Mouse (Mus musculus) gastrocnemius, postnatal 4 days (tissue): ENCODE measurements around the gene Atp1a2. TPM values are rescaled to one million over a fixed set of nuclear protein-coding genes. Genes with fewer than 3 reads are reported as not detected.
"Not testable (repeated sequence)": the region's sequence is repeated elsewhere in the genome, so short reads cannot be mapped to it uniquely, and the experiment has no call there.

ENCODE experiments used
- DNase-seq, 2 experiments: peaks; one replicate each; pipeline ENCODE4 v3.0.0; 2021 to 2022; ENCODE audit warnings: low spot score in 2 of 2, mixed read lengths in 2 of 2
- total RNA-seq, 2 experiments: library from RNA; stranded (reverse); gene quantifications; 2 replicates each; pipeline ENCODE4 v1.2.3; 2021

The Atp1a2 gene
- total RNA-seq, 2 experiments from 2014 or later: 454 to 465 TPM

GRCm38 (mm10) chr1:172278328-172278727, 19.5 kb downstream of the Atp1a2 start:
- no peak for DNase-seq

- no peak for DNase-seq
These were observed 20.7 kb downstream of the Atp1a2 start for GRCm38 (mm10) chr1:172277172-172277571.

- DNase-seq: no peak
These were observed 23.3 kb downstream of the Atp1a2 start for GRCm38 (mm10) chr1:172274547-172274946.

GRCm38 (mm10) chr1:172274116-172274515, 23.7 kb downstream of the Atp1a2 start:
- DNase-seq: no peak

- no peak for DNase-seq
These were observed 24.5 kb downstream of the Atp1a2 start for GRCm38 (mm10) chr1:172273386-172273785.

- DNase-seq: no peak
These were observed 26.1 kb downstream of the Atp1a2 start for GRCm38 (mm10) chr1:172271765-172272164.

- DNase-seq: no peak
These were observed 26.7 kb downstream of the Atp1a2 start for GRCm38 (mm10) chr1:172271208-172271607.

GRCm38 (mm10) chr1:172261477-172262078, 36.3 kb downstream of the Atp1a2 start, which contains the start of gene Igsf8:
Igsf8 (plus strand) TSS chr1:172261641.
- no peak for DNase-seq

GRCm38 (mm10) chr1:172258314-172258713, 39.5 kb downstream of the Atp1a2 start, which contains the start of gene Atp1a4:
Atp1a4 (minus strand) TSS chr1:172258414.
- DNase-seq: no peak

- peak in 1 of 2 experiments; percentile 27 for DNase-seq
These were observed 50.2 kb downstream of the Atp1a2 start for GRCm38 (mm10) chr1:172247679-172248078.

GRCm38 (mm10) chr1:172247216-172247615, 50.6 kb downstream of the Atp1a2 start:
- DNase-seq: no peak

GRCm38 (mm10) chr1:172244645-172245044, 53.2 kb downstream of the Atp1a2 start:
- DNase-seq: not testable (repeated sequence)

GRCm38 (mm10) chr1:172243547-172244205, 54.2 kb downstream of the Atp1a2 start:
- peak in 1 of 2 experiments; percentile 38 for DNase-seq

- DNase-seq: no peak
These were observed 55.5 kb downstream of the Atp1a2 start for GRCm38 (mm10) chr1:172242401-172242800.

GRCm38 (mm10) chr1:172240945-172241708, 56.7 kb downstream of the Atp1a2 start:
- DNase-seq: no peak

GRCm38 (mm10) chr1:172229215-172229614, 68.6 kb downstream of the Atp1a2 start:
- no peak for DNase-seq

- DNase-seq: no peak
These were observed 69.7 kb downstream of the Atp1a2 start for GRCm38 (mm10) chr1:172228209-172228608.

Other genes starting within 250 kb of the Atp1a2 start
- not detected for gene Nhlh1, start 240.5 kb downstream of the Atp1a2 start, total RNA-seq
- 100 to 1,000 TPM; 162 to 172 TPM for gene Copa, start 215.5 kb downstream of the Atp1a2 start, total RNA-seq
- 10 to 100 TPM; 62.9 to 65.4 TPM for gene Ncstn, start 215.3 kb downstream of the Atp1a2 start, total RNA-seq
- 100 to 1,000 TPM; 130 to 147 TPM for gene Pex19, start 171.3 kb downstream of the Atp1a2 start, total RNA-seq
- 100 to 1,000 TPM; 139 to 169 TPM for gene Dcaf8, start 150.0 kb downstream of the Atp1a2 start, total RNA-seq
- 100 to 1,000 TPM; 113 TPM for gene Pea15a, start 91.3 kb downstream of the Atp1a2 start, total RNA-seq
- gene Casq1, start 78.2 kb downstream of the Atp1a2 start, total RNA-seq: 1,000 to 10,000 TPM; 2,015 to 2,024 TPM
- under 1 TPM; 0.17 to 0.18 TPM for gene Atp1a4, start 39.6 kb downstream of the Atp1a2 start, total RNA-seq
- 10 to 100 TPM; 24.8 to 26.9 TPM for gene Igsf8, start 36.4 kb downstream of the Atp1a2 start, total RNA-seq
- not detected for gene Kcnj9, start 31.3 kb upstream of the Atp1a2 start, total RNA-seq
- gene Kcnj10, start 43.1 kb upstream of the Atp1a2 start, total RNA-seq: 1 to 10 TPM; 2.2 to 2.3 TPM
- 1 to 10 TPM; 7.7 to 9.7 TPM for gene Pigm, start 78.5 kb upstream of the Atp1a2 start, total RNA-seq
- gene Slamf9, start 177.3 kb upstream of the Atp1a2 start, total RNA-seq: under 1 TPM; 0.47 to 0.56 TPM
- gene Igsf9, start 183.7 kb upstream of the Atp1a2 start, total RNA-seq: 1 to 10 TPM; 1.7 to 2.3 TPM
- gene Tagln2, start 202.0 kb upstream of the Atp1a2 start, total RNA-seq: 100 to 1,000 TPM; 146 to 158 TPM
- gene Cfap45, start 222.7 kb upstream of the Atp1a2 start, total RNA-seq: 1 to 10 TPM; 1.3 to 1.8 TPM